Mouse (Mus musculus) urinary bladder, postnatal 4 days (tissue): Measurements from ENCODE around the gene Vmn1r74.
"Not testable (repeated sequence)": the region's sequence is repeated elsewhere in the genome, so short reads cannot be mapped to it uniquely, and the experiment has no call there.

ENCODE experiments used
- DNase-seq, 2 experiments: peaks; one replicate each; pipeline ENCODE4 v3.0.0; 2021 to 2022; ENCODE audit warnings: low spot score in 2 of 2

Gene Vmn1r74

DNA sequence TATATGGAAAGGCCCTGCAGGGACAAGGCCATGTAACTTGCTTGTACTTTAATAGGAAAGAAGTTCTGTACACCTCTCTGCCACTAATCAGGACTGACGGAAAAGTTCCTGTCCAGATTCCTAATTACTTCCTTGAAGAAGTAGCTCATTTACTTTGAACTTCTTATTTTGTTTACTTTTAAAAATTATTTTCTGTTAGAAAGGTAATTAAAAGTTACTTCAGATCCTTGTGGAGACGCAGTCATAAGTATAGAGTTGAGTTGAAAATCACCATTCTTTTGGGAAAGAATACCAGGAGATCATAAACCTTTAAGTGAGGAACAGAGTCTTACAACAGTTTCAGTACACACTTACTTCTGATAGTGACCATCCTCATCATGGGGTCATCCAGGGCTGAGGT is at the start of gene Vmn1r74:
TSS of gene Vmn1r74 (plus strand) at position 301 of the 400 bp plus-strand sequence.
- no peak for DNase-seq

DNA sequence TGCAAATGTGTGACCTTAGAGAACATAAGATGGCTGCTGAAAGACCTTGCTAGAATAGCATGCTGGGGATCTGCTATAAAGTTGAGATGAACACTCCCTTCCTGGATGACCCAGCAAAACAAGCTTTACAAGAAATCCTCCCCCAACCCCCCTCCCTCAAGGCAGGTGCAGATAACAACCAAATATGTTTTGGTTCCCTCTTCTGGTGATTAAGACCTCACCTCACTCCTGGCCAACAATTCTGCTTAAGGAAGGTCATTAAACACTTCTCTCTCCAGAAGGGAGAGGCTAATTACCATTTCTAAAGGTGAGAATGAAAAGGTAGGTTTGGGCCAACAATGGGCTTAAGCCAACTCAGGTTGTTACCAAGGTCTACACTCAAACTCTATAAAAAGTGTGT is 20.0 kb upstream of the Vmn1r74 start:
- no peak for DNase-seq

DNA sequence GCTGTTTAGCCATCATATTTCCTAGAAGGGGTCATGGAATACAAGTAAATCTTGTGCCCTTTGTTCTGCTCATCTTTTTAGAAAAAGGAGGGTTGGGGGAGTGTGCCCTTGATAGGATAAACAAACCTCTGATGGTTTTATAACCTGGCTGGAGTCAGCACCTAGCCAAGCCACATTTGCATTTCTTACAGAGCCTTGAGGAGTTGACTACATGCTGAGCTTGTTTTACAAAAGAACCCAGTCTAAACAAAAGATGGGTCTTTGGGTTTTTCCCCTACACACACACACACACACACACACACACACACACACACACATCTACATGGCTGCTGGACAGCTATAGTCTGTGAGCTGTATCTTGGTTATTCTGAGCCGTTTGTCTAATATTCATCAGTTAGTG is 11.6 kb upstream of the Vmn1r74 start:
- no peak for DNase-seq

DNA sequence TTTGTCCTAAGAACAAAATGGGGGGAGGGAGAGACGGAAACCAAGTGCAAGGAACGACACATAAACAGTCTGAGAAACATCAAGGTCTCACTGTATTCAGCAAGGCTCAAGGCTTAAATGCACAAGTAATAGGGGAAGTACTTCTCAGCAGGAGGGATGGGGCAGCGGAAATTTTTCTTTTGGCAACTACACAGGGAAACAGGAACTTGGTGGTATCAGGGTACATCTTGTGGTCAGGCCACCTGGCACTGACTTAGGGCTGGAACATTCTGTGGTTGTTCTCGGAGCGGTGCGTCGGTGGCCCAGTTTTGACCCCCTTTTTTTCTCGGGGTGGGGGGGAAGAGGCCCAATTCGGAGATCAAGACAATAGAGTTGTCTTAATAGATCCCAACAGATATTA is 10.5 kb upstream of the Vmn1r74 start:
- not testable (repeated sequence) for DNase-seq

DNA sequence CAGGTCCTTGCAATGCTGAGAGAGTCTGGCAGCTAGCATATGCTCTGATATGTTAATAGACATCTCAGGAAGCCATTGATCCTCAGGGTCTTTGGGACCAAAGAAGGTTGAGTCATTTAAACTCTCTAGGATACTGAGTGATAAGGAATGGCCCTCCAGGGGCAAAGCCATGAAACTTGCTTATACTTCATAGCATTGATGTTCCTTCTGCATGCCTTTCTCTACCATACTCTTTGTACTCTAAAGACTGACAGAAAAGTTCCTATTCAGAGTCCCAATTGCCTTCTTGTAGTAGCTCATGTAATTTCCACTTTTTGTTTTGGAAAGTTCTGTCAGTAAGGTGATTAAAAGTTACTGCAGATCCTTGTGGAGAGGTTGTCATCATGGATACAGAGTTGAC is 40.5 kb downstream of the Vmn1r74 start, which contains the start of gene Vmn1r75:
TSS of gene Vmn1r75 (plus strand) at position 301 of the 400 bp plus-strand sequence.
- no peak for DNase-seq
